Mouse (Mus musculus) gastrocnemius, adult 18-20 months (tissue): ENCODE results near the gene Cbx4. TPM values are rescaled to one million over a fixed set of nuclear protein-coding genes. Genes with fewer than 3 reads are reported as not detected.

Experiments
- DNase-seq: peaks from one replicate; pipeline ENCODE4 v3.0.0; 2021; ENCODE audit warnings: low spot score
- total RNA-seq, 2 experiments: library from RNA; stranded (reverse); gene quantifications; 2 replicates each; pipeline ENCODE4 v1.2.3; 2021

Cbx4 gene
- total RNA-seq, 2 experiments from 2014 or later, result 1.6 to 2.5 TPM

- peak; percentile 48 for DNase-seq
Measured at GRCm38 (mm10) chr11:119085279-119086062, 550 bp downstream of the Cbx4 start.

GRCm38 (mm10) chr11:119084446-119085278, 1.4 kb downstream of the Cbx4 start:
- no peak for DNase-seq

DNA sequence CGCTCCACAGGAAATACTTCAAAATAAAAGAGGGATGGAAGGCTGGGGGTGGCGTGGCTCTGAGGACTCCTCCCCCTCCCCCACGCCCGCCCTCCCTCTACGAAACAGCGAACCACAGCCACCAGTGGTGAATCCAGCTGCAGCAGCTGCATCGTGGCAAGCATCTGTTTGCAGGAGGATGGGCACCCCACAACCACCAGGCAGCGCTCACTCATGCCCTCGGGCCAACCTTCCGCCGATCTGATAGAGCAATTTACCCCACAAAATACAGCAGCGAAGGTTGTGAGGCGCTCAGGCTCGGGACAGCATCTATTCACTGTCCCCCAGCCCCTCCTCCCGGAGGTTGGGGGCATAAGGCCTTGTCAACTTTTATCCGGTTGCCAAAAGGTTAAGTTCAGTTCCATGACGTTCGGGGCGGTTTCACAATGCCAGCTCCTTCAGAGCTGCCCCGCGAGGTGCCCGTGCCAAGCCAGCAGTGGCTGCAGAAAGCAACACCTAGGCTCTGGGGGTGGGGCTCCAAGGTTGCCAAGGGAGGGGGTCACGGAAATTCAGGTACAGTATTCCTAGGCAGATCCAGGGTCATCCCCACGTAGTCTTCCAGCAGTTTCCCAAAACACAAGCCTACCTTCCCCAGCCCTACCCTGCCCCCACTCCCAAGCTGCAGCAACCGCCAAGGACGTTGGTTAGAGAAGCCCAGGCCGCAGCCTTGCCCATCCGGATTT, 2.1 kb downstream of the Cbx4 start:
- DNase-seq, result no peak

DNA sequence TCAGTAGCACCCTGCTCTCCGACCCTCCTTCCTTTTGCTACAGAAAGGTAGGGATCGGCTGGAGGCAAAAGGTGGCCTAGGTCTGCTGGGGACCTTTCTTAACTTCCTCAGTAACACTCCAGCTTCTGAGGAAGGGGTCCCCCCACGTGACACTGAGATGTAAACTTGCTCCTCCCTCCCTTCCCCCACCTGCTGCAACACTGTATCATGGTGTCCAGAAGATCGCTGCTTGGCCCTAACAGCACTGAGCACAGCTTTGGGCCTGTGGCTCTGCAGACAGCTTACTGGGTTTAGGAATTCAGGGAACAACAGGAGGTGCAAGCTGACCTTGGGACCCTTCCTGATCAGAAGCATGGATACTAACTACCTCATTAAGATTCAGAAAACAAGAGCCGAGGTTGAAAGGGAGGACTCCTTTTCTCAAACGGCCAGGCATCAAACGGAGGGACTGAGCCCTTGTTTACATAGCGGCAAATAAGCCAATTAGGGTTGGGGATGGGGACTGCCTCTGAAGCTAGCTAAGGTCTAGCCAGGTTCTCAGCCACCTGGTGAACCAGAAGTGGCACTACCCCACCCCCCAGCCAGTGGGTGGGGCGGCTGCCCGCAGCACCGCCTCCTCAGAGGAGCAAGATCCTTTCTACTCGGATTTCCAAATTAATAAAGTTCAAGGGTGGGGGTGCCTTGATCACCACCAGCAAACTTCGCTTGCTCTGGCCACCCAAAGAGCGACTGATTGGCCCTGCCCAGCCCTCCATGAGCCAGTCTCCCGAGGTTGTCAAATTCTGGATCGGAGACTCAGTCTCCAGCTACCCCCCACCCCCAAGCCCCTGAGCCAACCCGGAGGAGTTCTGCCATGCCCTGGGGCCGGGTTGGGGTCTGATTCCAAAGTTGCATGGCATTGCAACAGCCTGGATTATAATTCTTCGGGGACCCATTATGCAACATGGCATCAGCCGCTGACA, 3.1 kb downstream of the Cbx4 start:
- DNase-seq, result no peak

GRCm38 (mm10) chr11:119081839-119082637, 4.0 kb downstream of the Cbx4 start:
- no peak for DNase-seq

GRCm38 (mm10) chr11:119081148-119081838, 4.7 kb downstream of the Cbx4 start:
- DNase-seq, result no peak

DNA sequence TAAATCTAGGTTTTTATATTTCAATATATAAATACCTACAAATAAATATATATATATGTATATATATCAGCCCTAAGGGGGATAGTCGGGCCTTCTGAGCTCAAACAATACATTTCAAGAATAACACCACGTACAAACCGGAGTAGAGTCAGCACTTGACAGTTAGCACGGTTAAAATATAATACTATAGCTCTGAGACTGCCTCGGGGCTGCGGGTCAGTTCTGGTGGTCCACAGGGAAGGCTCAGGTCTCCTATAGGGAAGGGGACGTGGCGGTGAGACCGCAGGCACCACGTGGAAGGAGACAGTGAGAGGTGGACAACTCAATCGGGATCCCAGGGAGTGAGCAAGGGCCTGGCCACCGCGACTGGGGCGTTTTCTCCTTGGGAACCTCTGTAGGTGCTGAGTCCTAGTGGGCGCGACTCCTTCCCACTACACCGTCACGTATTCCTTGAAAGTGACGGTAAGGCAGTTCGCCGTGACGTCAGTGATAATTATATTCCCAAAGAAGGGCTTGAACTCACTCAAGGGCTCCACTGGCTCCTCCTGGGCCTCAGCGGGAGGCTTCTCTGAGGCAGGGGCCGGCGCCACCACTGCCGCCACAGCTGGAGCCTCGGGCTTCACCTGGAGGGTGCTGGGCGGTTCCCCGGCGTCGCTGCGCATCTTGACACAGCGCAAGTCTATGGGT, 5.4 kb downstream of the Cbx4 start:
- DNase-seq, result no peak

GRCm38 (mm10) chr11:119079445-119079837, 6.6 kb downstream of the Cbx4 start:
- DNase-seq, result no peak

GRCm38 (mm10) chr11:119078691-119079444, 7.2 kb downstream of the Cbx4 start:
- DNase-seq, result no peak

GRCm38 (mm10) chr11:119077755-119078154, 8.3 kb downstream of the Cbx4 start:
- DNase-seq, result no peak

GRCm38 (mm10) chr11:119075805-119076204, 10.2 kb downstream of the Cbx4 start:
- DNase-seq, result no peak

GRCm38 (mm10) chr11:119073876-119074433, 12.1 kb downstream of the Cbx4 start:
- no peak for DNase-seq

DNA sequence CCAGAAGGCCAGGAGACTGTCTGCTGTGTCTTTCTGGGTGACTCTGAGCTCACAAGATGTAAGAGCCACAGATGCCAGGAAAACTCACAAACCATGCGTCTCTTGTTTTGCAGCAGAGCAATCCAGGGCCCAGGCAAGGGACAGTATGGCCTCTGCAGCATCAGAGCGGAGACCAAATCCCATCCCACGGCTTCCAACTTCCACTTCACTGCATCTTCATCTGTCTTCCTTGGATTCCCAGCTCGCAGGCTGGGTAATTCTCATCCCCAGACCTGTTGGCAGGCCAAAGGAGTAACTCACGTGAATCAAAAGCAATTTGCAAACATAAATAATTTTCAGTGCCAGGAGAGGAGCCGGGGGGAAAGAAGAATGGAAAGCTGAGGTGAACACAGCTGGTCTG, 13.0 kb downstream of the Cbx4 start:
- DNase-seq, result no peak

GRCm38 (mm10) chr11:119072239-119072638, 13.8 kb downstream of the Cbx4 start:
- DNase-seq, result no peak

GRCm38 (mm10) chr11:119066841-119067240, 19.2 kb downstream of the Cbx4 start:
- no peak for DNase-seq

DNA sequence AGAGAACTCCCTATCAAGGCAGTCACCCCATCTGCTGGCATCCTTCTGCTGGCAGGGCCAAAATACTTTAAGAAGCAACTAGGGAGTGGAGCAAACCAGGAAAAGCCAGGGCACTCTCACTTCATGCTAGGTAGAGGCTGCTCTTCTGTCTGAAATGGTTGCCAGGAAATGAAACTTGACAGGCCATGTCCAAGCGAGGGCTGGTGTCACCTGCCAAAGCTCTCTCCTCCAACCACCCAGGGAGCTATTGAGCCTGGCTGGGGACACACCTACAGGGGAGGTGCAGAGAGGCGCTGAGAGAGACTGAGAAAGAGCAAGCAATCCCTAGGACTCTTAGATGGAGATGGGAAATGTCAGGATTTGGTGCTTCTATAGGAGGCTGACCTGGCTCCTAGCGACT, 26.8 kb downstream of the Cbx4 start:
- DNase-seq, result no peak
